Mouse (Mus musculus): Measurements from ENCODE around the gene Csf2ra.

DNA sequence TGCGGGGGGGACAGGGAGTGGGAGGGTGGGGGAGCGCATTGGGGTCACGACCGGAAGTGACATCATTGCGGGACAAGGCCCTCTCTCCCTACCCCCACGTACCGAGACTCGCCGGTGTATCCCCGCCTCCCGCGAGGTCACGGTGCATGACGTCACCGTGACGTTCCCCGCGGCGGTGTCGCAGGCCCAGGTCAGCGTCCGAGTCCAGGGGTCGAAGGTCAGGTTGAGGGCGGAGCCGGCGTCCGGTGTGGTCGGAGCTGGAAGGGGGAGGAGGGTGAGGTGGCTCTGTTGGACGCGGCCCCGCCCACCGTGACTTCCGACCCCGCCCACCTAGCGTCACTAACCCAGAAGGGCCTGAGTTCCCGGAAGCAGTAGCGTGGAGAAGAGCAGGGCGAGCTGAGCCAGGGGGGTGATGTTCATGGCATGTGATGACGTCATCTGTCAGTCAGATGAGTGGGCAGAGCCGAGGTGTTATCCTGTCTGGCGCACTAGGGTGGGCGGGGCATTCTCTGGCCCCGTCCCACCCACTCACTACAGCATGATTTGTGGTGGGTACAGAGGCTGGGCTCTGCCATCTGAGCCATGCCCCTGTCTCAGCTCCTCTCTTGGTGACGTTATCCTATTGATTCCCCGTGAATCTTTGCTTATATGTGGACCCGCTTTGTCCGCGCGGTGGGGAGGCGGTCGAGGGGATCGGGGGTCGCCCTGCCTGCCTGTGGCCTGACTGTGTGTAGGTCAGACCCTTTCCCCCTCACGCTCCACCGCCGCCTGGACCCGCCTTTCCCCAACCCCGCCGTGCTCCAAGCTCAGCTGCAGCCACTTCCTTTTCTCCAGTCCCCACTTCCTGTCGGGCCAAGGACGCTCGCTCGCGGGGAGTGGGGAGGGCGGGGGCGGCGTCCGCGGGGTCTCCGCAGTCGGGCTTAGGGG is 1.0 kb downstream of the Csf2ra start:
- TF ChIP-seq POLR2A (IDR thresholded peaks at IDR 0.05; ENCODE audit: extremely low read depth, insufficient read depth, low read length) (peak; percentile 19; the same call in 1 of the 2 replicates), CTCF (IDR thresholded peaks at IDR 0.05; ENCODE audit: extremely low read depth, insufficient read depth, low read length) (no peak)

All from cortical plate, adult 2 months (tissue).